Mouse (Mus musculus) erythroblast, embryonic 14.5 days (primary cell): ENCODE results near the gene Cyb5d1.

ENCODE experiments used
- GATA1 ChIP-seq: IDR thresholded peaks from 2 replicates; pipeline ENCODE4 v1.6.1; 2012; ENCODE audit warnings: low read length, inconsistent platforms, mixed read lengths
- TAL1 ChIP-seq: IDR thresholded peaks from 3 replicates; pipeline ENCODE4 v1.6.1; 2012; ENCODE audit warnings: low read length, inconsistent platforms, mixed read lengths

DNA sequence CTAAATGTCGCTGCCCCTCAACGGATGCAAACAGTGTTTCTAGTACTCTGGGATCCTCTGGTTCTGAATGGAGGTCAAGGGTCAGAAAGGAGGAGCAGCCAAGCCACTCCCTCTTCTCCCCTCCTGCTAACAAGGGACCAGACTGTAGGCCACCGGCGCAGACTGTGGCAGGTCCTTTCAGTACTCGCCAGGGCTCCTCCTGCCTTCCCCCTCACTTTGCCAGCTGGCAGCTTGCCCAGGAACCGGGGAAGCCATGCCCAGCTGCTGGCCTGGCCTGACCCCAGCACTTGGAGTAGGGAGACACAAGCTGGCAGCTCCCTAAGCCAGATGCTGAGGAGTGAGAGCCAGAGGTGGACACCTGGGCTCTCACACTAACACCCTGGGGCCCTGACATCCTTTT, 30.5 kb downstream of the Cyb5d1 start:
- TF ChIP-seq GATA1 (no peak), TAL1 (no peak)
